Mouse (Mus musculus) hematopoietic stem cell, adult 5-6 weeks (primary cell): ENCODE results near the gene Ddx27. TPM values are rescaled to one million over a fixed set of nuclear protein-coding genes. Genes with fewer than 3 reads are reported as not detected.
A peak's percentile ranks its signal among the peaks of the same experiment; 100 is the strongest.

Experiments
- ATAC-seq, 2 experiments: fragments of 125-278 bp in 1 of 2; replicated peaks in 1 of 2; 2 replicates each; pipeline ENCODE4 v1.8.0; 2016 to 2017; ENCODE audit warnings: inconsistent platforms in 2 of 2, mild to moderate bottlenecking in 2 of 2, moderate number of reproducible peaks in 2 of 2, low read depth in 1 of 2, moderate TSS enrichment in 1 of 2; ENCODE audit not compliant: low FRiP score in 2 of 2, poor library complexity in 2 of 2, severe bottlenecking in 2 of 2, insufficient read depth in 1 of 2, low TSS enrichment in 1 of 2
- total RNA-seq: library from RNA; stranded (forward); fragments of 172-1452, 232-1000 nt; gene quantifications from 2 replicates; pipeline ENCODE4 v1.2.3, GENCODE M21; 2017

The Ddx27 gene
- total RNA-seq, 1 experiment from 2014 or later: 120 TPM

GRCm38 (mm10) chr2:167071641-167072601 is 56.9 kb downstream of the Ddx27 start:
- peak; percentile 87 to 92 for ATAC-seq

GRCm38 (mm10) chr2:167074587-167074986 is 59.6 kb downstream of the Ddx27 start:
- no peak for ATAC-seq

GRCm38 (mm10) chr2:167076352-167076751 is 61.4 kb downstream of the Ddx27 start:
- no peak for ATAC-seq

GRCm38 (mm10) chr2:167076759-167077158 is 61.8 kb downstream of the Ddx27 start:
- ATAC-seq: no peak

GRCm38 (mm10) chr2:167077199-167077962 is 62.4 kb downstream of the Ddx27 start:
- no peak for ATAC-seq

GRCm38 (mm10) chr2:167078486-167078885 is 63.5 kb downstream of the Ddx27 start:
- no peak for ATAC-seq

- no peak for ATAC-seq
Measured at GRCm38 (mm10) chr2:167078931-167079495, 64.0 kb downstream of the Ddx27 start.

- ATAC-seq: no peak
Measured at GRCm38 (mm10) chr2:167079535-167080257, 64.7 kb downstream of the Ddx27 start.

- ATAC-seq: no peak
Measured at GRCm38 (mm10) chr2:167080387-167080786, 65.4 kb downstream of the Ddx27 start.

- no peak for ATAC-seq
Measured at GRCm38 (mm10) chr2:167081135-167081534, 66.1 kb downstream of the Ddx27 start.

- ATAC-seq: peak; percentile 84 to 85
Measured at GRCm38 (mm10) chr2:167081639-167082038, 66.6 kb downstream of the Ddx27 start.

Other genes with a start within 250 kb of the Ddx27 start
- gene Trp53rkb, start 222.7 kb upstream of the Ddx27 start, total RNA-seq: 1.6 and 4.3 TPM in 2 replicates
- 15.5 and 16.9 TPM in 2 replicates for gene Arfgef2, start 209.6 kb upstream of the Ddx27 start, total RNA-seq
- 128 and 133 TPM in 2 replicates for gene Cse1l, start 109.2 kb upstream of the Ddx27 start, total RNA-seq
- 48.0 and 49.4 TPM in 2 replicates for gene Stau1, start 18.9 kb upstream of the Ddx27 start, total RNA-seq
- gene Znfx1, start 47.8 kb downstream of the Ddx27 start, total RNA-seq: 24.9 and 35.7 TPM in 2 replicates
- 1.4 and 2.6 TPM in 2 replicates for gene Kcnb1, start 175.0 kb downstream of the Ddx27 start, total RNA-seq
- gene Ptgis, start 225.4 kb downstream of the Ddx27 start, total RNA-seq: not detected in 2 replicates